Mouse (Mus musculus) ES-Bruce4 (cell line): ENCODE measurements at regions not wholly inside any gene's neighbourhood (a gene's known extent, or its start where the extent isn't known, plus 50 kb on each side); places are given as distances from the start of the nearest gene placed in this dataset.

Source experiments
- CTCF ChIP-seq: IDR thresholded peaks from one replicate; pipeline ENCODE4 v1.8.1; 2011; ENCODE audit warnings: low read depth, low read length
- EP300 ChIP-seq: IDR thresholded peaks from 2 replicates; pipeline ENCODE4 v1.6.1; 2011; ENCODE audit warnings: low read depth, low read length; ENCODE audit not compliant: insufficient read depth
- POLR2A ChIP-seq: IDR thresholded peaks from one replicate; pipeline ENCODE4 v1.8.1; 2011; ENCODE audit warnings: low read length; ENCODE audit not compliant: insufficient read depth

DNA sequence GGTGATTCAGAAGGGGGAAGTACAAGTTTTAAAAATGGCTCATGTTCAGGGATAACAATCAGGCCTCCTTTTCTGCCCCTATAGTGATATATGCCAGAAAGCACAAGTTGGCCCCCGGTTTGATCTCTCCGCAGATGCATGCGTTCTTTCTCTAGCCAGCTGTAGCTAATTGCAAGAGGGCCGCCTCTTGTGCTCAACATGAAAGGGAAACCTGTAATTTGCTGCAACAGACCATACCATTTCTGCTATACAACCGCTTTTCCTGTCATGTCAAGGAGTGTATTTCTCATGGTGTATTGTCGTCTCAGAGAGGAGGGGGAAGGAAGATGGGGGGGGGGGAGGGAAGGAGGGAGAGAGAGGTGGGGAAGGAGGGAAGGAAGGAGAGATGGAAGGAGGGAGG is 257.1 kb upstream of the Prdm1 start:
- no peak for TF ChIP-seq EP300
- no peak for TF ChIP-seq POLR2A
- no peak for TF ChIP-seq CTCF
